Mouse (Mus musculus) induced T-regulatory cell, adult 2 months (primary cell): ENCODE results near the gene Myo6.

Source experiments
- DNase-seq: peaks from one replicate; pipeline ENCODE4 v3.0.0-alpha.2; 2012; ENCODE audit warnings: low read depth

The Myo6 gene

DNA sequence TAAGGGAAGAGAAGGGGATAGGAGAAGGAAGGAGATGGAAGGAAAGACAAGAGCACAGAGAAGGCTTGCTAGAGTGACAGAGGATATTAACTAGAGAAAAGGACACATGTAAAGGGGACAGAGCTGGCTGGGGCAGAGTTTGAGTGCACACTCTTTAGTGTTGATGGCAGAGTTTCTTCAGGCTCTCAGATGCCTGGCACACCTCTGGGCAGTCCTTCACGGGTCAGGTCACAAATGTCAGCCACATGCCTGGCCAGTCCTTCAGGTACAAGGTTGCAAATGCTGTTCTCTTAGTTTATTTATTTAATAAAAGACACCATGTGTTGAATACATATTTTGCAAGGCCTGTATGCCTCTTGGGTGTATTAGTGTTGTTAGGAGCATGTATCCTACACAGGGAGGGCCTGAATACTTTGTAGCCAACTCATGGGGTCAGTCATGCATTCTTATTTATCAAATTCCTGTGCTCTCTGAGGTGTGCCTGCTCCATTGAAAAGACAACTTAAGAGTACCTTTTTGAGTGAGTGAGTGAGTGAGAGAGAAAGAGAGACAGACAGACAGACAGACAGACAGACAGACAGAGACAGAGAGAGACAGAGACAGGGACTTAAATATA, 72.5 kb downstream of the Myo6 start:
- DNase-seq, result no peak

DNA sequence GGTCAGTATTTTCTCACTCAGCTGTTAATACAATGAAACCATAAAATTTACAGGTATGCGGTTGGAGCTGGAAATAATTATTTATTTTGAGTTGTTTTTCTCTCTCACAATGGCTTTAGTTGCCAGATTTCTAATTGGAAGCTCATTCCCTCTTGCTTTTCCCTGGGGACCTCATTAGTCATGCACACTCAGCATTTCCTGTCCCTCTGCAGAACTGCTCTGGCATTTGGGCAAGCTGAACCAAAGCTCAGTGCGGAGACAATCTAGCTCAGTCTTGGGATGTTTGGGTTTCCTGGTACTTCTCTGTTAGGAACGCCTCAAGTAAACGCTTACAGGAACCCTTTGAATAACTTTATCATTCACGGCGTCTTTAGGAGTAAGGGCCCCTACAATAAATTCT, 76.9 kb downstream of the Myo6 start:
- no peak for DNase-seq

DNA sequence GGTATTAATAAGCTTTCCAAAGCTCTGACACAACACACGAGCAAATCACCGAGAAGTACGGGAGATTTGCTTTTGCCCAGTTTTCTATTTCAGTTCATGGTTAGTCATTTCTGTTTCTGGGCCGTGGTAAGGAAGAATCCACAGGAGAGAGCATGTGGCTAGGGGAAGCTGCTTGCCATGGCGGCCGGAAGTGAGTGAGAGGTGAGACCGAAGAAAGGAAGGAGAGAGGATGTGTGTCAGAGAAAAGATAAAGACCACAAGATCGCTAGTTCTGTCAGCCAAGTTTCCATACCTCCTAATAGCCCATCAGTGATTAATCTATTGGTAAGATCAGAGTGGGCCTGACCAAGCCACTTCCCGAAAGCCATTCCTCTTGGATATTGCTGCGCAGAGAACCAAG, 87.3 kb downstream of the Myo6 start:
- DNase-seq, result peak; percentile 22

DNA sequence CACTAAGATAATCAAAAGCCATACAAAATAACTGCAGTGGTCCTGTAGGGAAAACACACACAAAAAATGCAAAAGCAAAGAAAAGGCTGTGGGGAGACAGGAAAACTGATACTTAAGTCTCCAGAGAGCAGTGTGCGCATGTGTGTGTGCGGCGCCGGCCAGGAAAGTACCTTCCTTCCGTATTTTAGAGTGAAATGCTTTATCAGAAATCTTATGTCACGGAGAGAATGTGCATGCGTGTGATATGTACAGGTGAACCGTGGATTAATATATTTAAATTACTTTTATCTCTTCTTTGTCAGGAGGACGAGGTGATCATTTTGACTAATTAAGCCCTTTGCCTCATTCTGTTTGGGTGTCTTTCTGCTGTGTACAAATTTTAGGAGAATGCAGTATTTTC, 88.4 kb downstream of the Myo6 start:
- no peak for DNase-seq

DNA sequence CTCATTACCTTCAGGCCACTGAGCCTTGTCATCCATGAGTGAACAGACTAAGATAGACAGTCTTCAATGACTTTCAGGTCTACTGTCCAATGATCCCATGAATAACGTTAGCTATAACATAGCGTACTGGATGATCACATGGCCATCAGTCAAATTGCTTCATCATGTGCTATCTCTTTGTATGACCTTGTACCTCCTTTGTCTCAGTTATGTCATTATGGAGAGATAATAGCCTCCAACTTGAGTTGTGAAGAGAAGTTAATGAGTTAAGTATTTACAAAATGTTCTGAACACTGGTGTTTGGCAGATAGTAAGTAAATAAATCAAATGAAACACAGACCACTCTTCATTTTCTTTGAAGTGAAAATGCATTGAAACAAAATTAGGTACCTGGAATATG, 91.7 kb downstream of the Myo6 start:
- DNase-seq, result no peak

DNA sequence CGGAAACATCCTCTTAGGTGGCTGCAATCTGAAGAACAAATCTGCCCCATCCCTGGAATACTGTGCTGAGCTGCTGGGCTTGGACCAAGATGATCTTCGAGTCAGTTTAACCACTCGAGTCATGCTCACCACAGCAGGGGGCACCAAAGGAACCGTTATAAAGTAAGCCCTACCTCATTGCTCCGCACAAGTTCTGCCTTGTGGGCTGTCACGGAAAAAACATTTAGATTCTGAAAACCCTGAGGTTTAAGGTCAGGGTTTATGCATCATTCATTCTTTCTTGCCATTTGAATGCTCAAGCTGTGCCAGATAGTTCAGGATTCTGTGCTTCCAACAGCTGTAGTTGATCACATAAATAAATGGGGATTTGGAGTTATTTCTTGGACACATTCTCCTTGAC, 93.6 kb downstream of the Myo6 start:
- peak; percentile 65 for DNase-seq

DNA sequence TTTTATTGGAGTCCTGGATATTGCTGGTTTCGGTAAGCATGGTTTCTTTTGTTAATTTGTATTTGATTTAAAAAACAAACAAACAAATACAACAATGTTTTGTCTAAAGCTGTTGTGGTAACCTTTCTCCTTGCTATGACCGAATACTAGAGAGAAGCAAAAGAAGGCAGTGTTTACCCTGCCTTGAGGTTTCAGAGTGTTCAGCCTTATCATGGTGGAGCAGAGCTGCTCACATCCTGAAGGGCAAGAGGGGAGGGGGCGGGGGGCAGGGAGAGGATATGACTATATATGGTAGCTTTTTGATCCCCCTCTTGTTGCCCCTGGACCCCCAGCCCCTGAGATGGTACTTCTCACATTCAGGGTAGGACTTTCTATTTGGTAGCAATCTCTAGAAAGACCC, 96.1 kb downstream of the Myo6 start:
- no peak for DNase-seq

DNA sequence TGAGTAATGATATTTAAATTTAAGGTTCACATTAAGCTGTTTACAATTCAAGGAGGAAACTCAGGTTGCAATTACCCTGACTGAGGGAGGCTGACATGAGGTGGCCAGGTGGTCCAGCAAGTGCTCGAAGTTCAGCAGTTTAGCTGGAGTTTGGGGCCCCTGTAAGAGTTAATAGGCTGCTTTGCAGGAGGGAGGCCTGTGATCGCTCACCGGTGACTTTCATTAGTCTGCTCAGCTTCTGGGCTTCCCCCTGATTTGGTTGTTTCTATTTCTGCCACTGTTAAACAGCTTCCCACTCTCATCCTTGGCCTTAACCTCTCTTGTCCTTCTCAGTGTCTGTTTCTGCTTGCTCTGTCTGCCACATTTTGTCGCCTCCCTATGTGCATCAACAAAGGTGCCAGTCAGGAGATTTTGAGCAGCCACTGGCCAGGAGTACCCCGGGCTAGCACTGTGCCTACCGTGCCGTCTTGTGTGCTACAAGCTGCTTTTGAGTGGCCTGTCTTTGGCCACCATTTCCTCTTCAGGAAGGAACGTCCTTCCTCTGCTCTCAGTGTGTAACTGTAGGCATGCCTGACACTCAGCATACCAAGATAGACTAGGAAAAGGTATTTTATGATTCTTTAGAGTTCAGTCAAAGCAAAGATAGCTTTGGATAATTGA, 97.7 kb downstream of the Myo6 start:
- DNase-seq, result no peak

DNA sequence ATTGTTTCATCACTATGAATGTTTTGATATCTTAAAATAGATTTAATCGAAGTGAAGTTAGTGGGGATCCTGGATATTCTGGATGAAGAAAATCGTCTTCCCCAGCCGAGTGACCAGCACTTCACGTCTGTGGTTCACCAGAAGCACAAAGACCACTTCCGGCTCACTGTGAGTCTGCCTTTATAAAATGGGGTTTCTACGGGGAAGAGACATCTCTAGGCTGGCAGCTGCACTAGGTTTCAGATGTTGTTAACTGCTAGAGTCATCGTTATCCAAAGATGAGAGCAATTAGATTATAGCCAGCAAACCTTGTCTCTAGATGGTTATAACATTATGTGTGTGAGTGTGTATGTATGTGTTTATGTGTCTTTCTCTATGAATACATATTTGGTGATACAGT, 101.3 kb downstream of the Myo6 start:
- DNase-seq, result no peak

DNA sequence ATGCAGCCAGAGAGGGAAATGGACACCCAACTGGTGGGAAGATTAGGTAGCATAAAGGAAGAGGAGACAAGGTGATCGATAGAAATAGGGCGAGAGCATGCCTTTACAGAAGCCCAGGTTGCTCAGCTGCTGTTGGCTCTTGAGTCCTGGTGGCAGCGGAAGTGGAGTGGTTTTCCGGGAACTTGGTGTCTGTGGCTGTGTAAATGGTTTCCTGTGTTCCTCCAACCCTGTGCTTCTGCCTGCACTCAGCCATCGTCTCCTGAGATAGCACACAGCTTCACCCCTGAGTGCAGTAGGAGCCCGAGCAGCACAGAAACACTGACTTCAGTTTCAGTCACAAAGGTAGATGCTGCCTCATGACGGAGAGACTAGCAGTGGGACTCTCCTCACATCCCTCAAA, 101.7 kb downstream of the Myo6 start:
- peak; percentile 80 for DNase-seq

DNA sequence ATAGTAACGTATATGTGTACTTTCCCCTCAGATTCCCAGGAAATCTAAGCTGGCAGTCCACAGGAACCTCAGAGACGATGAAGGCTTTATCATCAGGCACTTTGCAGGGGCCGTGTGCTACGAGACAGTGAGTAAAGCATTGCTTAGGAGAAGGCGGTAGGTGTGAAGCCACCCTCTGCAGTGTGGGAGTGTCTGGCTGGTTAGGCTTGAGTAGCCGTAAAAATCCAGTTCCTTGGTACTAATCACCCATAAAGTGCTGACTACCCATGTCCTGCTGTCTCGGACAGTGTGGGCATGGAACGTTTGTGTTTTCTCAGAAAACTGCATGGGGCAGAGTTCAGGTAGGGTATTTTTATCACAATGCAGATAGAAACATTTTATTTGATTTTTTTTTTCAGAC, 104.8 kb downstream of the Myo6 start:
- no peak for DNase-seq

DNA sequence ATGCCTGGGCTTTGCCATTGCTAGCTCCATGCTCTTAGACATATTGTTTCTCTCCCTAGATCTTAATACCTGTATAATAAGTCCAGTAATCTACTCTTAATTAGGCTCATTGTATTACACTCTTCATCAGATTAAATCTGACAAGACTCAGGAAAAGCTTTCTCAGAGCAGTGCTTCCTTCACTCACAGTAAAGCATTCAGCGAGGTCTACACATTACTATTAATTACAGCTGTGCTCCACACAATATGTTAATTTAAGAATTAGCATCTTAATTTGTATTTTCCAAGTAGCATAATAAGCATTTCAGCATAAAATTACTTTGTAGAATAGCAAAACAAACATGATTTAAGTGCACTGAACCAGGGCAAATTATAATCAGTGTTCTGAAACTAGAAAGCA, 108.1 kb downstream of the Myo6 start:
- DNase-seq, result no peak

DNA sequence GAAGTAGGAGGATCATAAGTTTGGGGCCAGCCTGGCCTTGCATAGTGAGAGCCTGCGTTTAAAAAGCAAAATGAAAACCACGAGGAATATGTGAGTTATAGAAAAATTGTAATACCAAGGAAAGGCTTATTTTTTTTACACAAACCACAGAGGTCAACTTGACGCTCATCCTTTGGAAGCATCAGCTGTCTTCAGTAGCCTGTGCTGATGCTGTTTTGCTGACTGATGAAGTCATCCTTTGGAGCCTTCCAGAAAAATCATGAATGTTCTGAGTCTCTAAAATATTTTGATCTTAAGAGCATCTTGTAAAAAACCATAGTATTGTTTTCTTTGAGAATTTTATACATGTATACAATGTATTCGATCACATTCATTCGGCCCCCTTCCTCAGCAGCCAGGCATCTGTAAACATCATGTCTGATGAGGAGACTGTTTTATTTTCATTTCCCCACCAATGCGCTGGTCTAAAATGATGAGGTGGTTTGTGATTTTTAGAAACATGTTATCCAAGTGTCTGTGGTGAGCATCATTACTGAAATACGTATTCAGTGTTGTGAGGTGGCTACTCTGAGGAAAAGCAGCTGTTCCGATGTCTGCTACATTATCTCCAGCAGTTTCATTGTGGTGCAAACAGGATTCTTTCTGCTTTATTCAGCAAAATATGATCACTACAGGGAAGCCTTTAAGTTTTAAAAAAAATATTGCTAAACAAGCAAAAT, 110.4 kb downstream of the Myo6 start:
- DNase-seq, result no peak

DNA sequence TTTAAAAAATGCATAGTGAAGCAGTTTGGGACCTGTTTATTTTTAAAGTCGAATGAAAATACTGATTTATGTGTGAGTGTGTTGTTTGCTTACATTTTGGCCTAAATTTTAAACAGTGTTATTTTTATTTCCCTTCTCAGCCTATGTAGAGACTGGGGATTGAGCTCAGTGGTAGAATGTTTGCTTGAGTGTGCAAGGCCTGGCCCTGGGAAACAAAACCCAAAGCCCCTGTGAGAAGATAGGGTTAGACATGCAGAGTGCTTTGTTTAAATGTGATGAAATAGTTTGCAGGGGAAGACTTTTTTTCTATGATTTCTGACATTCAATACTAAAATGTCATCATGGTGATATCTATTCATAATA, 110.9 kb downstream of the Myo6 start:
- no peak for DNase-seq

DNA sequence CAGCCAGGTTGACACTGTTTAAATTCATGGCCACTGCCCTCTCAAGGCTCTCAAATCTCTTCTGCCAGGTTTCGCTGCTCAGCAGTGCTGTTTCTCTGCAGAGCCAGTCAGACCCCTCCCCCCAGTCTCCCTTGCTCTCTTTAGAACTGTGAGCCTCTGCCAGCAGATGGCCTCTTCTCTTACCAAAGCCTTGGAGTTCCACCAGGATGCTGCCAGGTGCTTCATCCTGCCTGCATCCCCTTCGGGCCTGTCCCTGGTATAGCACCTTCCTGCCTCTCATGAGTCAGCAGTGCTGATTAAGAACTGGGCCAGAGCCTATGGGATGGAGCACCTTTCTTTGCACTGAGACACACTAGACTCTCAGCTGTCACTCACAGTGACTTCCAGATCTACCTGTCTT, 112.3 kb downstream of the Myo6 start:
- no peak for DNase-seq

DNA sequence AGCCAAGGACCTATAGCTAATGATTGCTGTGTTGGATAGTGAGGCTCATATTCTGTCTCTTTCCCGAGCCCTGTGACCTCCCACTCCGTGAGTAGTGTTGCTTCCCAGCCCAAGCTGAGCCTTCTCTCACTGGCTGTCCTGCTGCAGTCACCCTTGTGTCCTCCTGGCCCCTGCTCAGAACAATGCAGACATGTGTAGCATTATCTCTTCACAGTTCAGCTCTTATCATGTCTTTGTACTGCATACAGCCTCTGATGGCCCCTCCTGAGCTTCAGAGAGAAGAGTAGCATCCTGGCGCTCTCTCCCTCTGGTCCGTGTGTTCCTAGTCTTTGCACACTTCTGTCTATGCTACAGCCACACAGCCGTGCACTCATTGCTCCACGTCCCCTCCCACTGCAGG, 112.9 kb downstream of the Myo6 start:
- DNase-seq, result no peak

DNA sequence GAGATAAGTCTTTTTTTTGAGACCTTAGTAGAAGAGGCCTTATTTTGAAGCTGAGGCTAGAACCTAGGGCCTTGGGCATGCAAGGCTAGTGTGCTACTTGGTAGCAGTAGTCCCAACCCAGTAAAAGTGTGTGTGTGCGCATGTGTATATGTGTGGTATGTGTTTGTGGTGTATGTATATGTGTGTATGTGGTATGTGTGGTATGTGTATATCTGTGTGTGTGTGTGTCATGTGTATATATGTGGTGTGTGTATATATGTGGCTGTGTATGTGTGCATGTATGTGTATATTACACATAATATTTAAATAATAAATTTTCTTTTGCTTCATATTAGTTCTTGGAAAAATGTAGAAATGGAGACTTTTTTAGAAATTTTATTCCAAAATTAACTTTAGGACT, 115.9 kb downstream of the Myo6 start:
- DNase-seq, result no peak

DNA sequence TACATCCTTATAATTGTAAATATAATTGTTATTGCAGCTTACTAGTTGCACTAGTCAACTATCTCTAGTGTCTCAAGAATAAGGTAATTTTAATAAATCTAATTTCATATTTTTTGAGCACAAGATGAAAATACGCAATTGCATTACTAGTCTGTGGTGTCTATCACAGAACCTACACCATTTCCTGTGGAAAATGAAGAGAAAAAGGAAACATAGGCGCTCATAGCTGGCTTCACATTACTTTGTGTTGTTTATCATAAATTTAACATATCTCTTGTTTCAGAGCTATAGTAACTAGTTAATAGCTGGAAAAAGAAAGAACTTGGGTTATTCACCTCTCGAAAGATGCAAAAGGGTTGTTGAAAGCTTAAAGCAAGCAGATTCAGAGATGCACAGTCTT, 117.6 kb downstream of the Myo6 start:
- DNase-seq, result peak; percentile 47

DNA sequence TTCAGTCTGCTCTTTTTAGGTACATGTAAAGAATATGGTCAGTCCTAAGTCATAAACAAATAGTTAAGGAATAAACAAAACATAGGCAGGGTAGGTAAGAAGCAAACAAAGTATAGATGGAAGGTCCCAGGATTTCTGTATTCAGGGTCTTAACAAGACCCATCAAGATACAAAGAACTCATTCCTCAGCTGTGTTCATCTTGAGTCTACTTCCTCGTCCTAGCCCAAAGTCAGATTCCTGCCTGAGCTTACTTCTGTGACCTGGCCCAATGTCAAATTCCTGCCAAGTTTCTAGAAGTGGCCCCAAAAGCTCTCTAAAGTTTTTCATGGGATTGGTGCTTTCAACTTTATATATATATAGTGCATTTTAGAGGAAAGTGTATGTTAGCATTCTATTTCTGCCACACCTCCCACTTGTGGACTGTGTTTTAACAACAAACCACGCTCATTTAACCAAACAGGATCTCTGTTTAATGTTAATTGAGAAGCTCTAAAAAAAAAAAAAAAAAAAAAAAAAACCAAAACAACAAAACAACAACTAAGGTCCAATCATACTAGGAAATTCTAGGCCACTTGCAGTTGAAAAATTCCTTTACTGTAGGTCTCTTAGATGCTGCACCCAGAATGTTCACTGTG, 119.8 kb downstream of the Myo6 start:
- DNase-seq, result no peak

DNA sequence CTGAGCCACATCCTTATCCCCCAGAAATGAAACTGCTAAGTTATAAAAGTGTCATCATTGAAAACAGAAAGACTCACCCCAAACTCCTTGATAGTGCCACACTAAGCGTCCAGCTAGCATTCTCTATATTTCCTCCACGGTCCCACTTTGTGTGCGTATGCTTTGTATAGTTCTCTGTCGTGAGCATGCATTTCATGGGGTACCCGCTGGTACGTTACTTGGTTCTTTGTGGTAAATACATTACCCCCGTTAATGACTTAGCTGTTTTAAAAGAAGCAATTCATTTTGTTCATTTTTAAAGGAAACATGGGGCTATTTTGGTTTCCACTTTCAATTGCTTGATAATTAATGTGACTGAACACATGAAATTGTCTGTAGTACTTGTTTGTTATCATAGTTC, 122.0 kb downstream of the Myo6 start:
- no peak for DNase-seq

DNA sequence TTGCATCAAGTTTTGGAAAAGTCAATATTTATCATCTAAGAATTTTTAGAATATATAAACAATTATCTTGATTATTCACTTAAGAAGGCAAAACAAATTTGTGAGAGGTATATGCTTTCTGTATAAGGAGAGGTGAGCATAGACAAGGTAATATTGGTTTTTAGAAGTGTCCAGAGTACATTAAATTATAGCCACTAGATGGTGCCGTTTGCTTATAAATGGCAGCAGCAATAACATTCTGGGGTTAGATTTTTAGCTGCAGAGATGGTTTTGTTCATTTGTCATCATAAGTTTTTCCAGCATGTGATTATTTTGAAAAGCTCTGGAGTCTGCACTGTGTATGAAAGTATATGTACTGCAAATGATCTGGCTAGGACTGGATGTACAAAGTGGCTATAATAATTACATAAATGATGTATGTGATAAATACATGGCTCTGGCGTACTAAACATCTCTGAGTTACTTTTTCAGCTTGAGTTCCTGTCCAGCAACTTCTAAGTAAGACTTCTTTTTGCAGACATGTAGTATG, 128.3 kb downstream of the Myo6 start:
- peak; percentile 80 for DNase-seq

DNA sequence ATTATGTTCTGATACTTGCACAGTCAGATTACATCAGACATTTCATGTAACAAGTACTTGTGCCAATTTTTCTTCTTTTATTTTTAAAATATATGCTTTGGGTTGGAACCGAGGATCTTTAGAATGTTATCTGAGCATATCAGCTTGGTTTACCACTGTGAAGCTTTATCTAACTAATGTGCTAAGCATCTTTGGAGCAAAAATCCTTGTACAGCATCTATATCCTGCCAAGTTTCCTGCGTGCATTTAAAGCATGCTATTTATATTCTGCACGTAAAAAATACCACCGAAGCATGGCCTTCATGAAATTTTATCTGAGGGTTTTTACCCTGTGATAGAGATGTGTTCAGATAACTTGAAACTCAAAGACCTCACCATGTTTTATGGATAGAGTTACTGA, 131.3 kb downstream of the Myo6 start:
- no peak for DNase-seq

DNA sequence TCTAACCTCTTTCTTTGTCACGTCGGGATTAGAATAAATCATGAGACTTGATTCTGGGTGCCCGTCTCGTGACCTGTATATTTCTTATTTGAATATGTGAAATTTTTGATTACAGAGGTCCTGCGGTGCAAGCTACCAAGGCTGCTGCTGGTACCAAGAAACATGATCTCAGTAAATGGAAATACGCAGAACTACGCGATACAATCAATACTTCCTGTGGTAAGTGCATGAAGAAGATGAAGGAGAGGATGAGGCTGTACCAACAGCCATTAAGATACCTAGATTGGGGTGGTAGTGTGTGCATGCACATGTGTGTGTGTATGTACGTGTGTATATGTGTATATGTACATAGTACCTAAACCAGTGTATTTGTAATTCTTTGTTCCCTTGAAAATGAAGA, 134.2 kb downstream of the Myo6 start:
- DNase-seq, result peak; percentile 57
